Mouse (Mus musculus): ENCODE results near the gene Syn2. TPM values are rescaled to one million over a fixed set of nuclear protein-coding genes. Genes with fewer than 3 reads are reported as not detected.

Syn2 gene
- polyA plus RNA-seq, 1 experiment, result 11.9 TPM

DNA sequence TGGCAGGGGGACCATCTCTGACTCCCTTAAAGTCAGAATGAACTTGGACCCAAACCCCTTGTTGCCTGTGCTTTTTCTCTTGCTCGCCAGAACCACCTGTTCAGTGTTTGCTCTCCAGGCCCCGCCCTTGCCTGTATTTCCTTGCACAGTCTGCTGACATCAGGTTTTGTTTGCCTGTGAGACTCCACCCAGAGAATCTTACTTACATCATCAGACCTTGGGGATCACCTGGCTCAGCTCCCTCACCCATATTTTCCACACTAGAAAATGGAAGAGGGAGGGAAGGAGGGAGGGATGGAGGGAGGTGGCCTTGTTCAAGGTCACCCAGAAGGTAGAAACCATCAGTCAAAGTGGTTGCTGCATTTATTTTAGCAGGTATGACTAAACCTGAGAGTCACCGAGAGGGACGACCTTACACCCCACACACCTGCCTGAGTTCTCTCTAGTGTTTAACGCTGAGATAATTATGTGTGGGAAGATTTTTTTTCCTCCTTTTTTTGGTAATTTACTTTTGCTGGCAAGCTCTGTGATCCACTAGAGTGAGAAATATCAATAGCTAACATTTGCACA, 7.4 kb upstream of the Syn2 start:
- Histone ChIP-seq H3K4me3 (ENCODE audit: insufficient read depth, low read depth, low read length) (no peak overlapping the region), H3K27me3 (replicated peaks; ENCODE audit: control insufficient read depth, insufficient read depth, low read length) (no peaks in the 10 kb centered on the region; the same call in 1 of the 2 replicates), H3K27ac (ENCODE audit: insufficient read depth, low read depth, low read length) (no peak overlapping the region), H3K36me3 (ENCODE audit: control insufficient read depth, insufficient read depth, low read length) (no peaks in the 10 kb centered on the region), H3K4me1 (ENCODE audit: control insufficient read depth, insufficient read depth, low read length) (no peaks in the 10 kb centered on the region)
- 76% methylated on average over 5 of the region's 5 CpGs for WGBS
- no peak for DNase-seq
- TF ChIP-seq POLR2A (IDR thresholded peaks at IDR 0.05; ENCODE audit: low read depth, low read length) (no peak), CTCF (conservative IDR thresholded peaks at IDR 0.05; ENCODE audit: insufficient read depth, insufficient read length, low read depth, low read length) (no peak)

DNA sequence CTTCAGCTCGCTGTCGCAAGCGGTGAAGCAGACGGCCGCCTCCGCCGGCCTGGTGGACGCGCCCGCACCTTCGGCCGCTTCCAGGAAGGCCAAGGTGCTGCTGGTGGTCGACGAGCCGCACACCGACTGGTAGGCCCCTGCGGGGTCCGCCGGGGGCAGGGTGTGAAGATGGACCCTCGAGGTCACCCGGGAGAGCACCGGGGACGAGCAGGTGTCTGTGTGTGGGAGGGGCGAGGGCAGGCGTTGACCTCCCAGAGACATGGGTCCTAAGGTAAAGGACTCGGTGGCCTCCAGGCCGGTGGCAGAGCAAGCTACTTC, 589 bp downstream of the Syn2 start:
- DNase-seq, result no peak

DNA sequence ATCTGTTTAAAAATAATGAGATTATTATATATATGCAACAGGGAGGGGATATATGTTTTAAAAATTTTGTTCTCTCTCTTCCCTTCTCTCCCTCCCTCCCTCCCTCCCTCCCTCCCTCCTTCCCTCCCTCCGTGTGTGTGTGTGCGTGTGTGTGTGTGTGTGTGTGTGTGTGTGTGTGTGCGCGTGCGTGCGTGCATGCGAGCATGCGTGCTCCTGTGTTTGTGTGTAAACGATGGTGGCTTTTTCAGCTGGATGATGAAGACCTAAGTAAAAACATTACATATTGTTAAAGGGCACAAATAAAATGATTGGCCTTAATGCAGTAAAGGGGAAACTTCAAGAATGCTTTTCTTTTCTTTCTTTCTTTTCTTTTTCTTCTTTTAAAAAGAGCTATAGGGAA, 1.5 kb downstream of the Syn2 start:
- no peaks in the 10 kb centered on the region for H3K36me3 ChIP-seq (ENCODE audit: control insufficient read depth, insufficient read depth, low read length)
- DNase-seq, result no peak
- TF ChIP-seq CTCF (conservative IDR thresholded peaks at IDR 0.05; ENCODE audit: insufficient read depth, insufficient read length, low read depth, low read length) (no peak), POLR2A (IDR thresholded peaks at IDR 0.05; ENCODE audit: low read depth, low read length) (no peak)
- no peak overlapping the region for H3K27ac ChIP-seq (ENCODE audit: insufficient read depth, low read depth, low read length)
- H3K4me3 ChIP-seq (ENCODE audit: insufficient read depth, low read depth, low read length), result no peak overlapping the region
- no peaks in the 10 kb centered on the region; the same call in 1 of the 2 replicates for H3K27me3 ChIP-seq (replicated peaks; ENCODE audit: control insufficient read depth, insufficient read depth, low read length)
- 79% methylated on average over 9 of the region's 9 CpGs for WGBS
- no peaks in the 10 kb centered on the region for H3K4me1 ChIP-seq (ENCODE audit: control insufficient read depth, insufficient read depth, low read length)

More for the DNA sequence above, 589 bp downstream of the Syn2 start:
- no peaks in the 10 kb centered on the region for H3K36me3 ChIP-seq (ENCODE audit: control insufficient read depth, insufficient read depth, low read length)
- H3K4me1 ChIP-seq (ENCODE audit: control insufficient read depth, insufficient read depth, low read length), result no peaks in the 10 kb centered on the region
- H3K27me3 ChIP-seq (replicated peaks; ENCODE audit: control insufficient read depth, insufficient read depth, low read length), result no peaks in the 10 kb centered on the region; the same call in 1 of the 2 replicates
- TF ChIP-seq CTCF (conservative IDR thresholded peaks at IDR 0.05; ENCODE audit: insufficient read depth, insufficient read length, low read depth, low read length) (no peak), POLR2A (IDR thresholded peaks at IDR 0.05; ENCODE audit: low read depth, low read length) (no peak)
- H3K27ac ChIP-seq (ENCODE audit: insufficient read depth, low read depth, low read length), result no peak overlapping the region
- WGBS, result 2% methylated on average over 27 of the region's 27 CpGs
- peak overlapping the region; percentile 52 for H3K4me3 ChIP-seq (ENCODE audit: insufficient read depth, low read depth, low read length)

DNA sequence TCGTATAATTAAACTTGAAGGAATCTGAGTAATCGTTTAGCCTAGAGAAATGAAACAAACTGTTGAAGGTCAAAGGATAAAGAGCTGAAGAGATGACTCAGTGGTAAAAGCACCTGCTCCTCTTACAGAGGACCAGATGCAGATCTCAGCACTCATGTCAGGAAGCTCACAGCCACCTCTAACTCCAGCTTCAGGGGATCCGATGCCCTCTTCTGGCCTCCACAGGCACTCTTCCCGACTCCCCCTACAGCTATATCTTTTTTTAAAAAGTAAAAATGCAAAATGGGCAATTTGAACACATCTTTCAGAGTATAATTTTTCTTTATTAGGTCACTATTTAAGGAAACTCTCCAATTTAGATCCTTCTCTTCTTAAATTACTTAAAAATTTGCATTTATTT, 6.7 kb downstream of the Syn2 start:
- 46% methylated on average over 4 of the region's 4 CpGs for WGBS
- no peak for TF ChIP-seq CTCF (conservative IDR thresholded peaks at IDR 0.05; ENCODE audit: insufficient read depth, insufficient read length, low read depth, low read length)
- no peak for TF ChIP-seq POLR2A (IDR thresholded peaks at IDR 0.05; ENCODE audit: low read depth, low read length)

DNA sequence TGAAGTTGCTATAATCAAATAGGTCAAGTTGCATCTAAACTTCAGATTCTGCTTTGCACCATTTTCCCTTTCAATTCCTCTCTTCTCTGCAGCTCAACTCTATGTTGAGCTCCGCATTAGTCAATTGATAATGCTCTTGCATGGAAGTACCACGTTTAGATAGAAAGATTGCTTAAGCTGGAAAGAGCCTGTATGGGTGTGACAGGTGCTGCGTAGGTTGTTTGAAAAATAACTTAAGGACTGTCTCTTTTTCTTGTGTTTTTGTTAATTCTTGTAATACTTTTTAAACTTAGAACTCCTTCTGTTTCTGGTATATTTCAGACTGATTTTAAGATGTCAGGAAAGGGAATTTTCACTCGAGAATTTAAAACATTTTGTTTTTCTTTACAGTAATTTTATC, 26.5 kb downstream of the Syn2 start:
- TF ChIP-seq POLR2A (IDR thresholded peaks at IDR 0.05; ENCODE audit: low read depth, low read length), result no peak
- TF ChIP-seq CTCF (conservative IDR thresholded peaks at IDR 0.05; ENCODE audit: insufficient read depth, insufficient read length, low read depth, low read length), result no peak
- Histone ChIP-seq H3K27ac (ENCODE audit: insufficient read depth, low read depth, low read length) (no peak overlapping the region), H3K27me3 (replicated peaks; ENCODE audit: control insufficient read depth, insufficient read depth, low read length) (no peaks in the 10 kb centered on the region), H3K4me1 (ENCODE audit: control insufficient read depth, insufficient read depth, low read length) (no peaks in the 10 kb centered on the region), H3K36me3 (ENCODE audit: control insufficient read depth, insufficient read depth, low read length) (no peaks in the 10 kb centered on the region), H3K4me3 (ENCODE audit: insufficient read depth, low read depth, low read length) (no peak overlapping the region)
- no peak for DNase-seq
- 69% methylated on average over 4 of the region's 4 CpGs for WGBS

More for the DNA sequence above, 6.7 kb downstream of the Syn2 start:
- Histone ChIP-seq H3K36me3 (ENCODE audit: control insufficient read depth, insufficient read depth, low read length) (no peaks in the 10 kb centered on the region), H3K27me3 (replicated peaks; ENCODE audit: control insufficient read depth, insufficient read depth, low read length) (no peaks in the 10 kb centered on the region), H3K4me1 (ENCODE audit: control insufficient read depth, insufficient read depth, low read length) (no peaks in the 10 kb centered on the region), H3K4me3 (ENCODE audit: insufficient read depth, low read depth, low read length) (no peak overlapping the region), H3K27ac (ENCODE audit: insufficient read depth, low read depth, low read length) (no peak overlapping the region)
- DNase-seq, result no peak

DNA sequence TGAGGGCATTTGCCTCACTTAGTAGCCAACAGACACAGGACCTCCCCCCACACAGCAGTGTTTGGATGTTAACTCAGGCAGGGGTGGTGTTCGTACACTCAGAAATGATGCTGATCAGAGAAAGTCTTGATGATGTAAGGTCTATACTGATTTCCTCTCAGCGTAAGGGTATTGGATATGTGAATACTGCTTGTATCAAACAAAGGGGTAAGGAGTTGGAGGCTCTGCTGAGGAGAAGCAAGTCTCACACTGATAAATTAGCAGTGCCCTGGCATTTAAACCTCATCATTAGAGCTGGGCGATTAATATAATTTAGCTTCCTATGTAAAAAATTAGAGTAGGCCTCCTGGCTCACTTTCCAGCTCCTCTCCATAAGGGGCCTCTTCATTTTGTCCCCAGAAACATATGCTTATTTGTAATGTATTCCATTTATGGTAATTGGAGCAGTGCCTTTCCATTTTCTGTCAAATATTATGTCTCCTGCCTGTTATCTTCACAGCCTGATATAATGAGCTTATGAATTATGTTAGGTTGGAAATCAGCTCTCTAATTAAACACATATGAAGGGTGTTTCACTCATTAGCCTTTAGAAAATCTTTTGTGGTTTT, 31.3 kb downstream of the Syn2 start:
- Histone ChIP-seq H3K27me3 (replicated peaks; ENCODE audit: control insufficient read depth, insufficient read depth, low read length) (no peaks in the 10 kb centered on the region), H3K4me3 (ENCODE audit: insufficient read depth, low read depth, low read length) (no peak overlapping the region), H3K4me1 (ENCODE audit: control insufficient read depth, insufficient read depth, low read length) (no peaks in the 10 kb centered on the region), H3K27ac (ENCODE audit: insufficient read depth, low read depth, low read length) (no peak overlapping the region), H3K36me3 (ENCODE audit: control insufficient read depth, insufficient read depth, low read length) (no peaks in the 10 kb centered on the region)
- no peak for DNase-seq
- TF ChIP-seq CTCF (conservative IDR thresholded peaks at IDR 0.05; ENCODE audit: insufficient read depth, insufficient read length, low read depth, low read length), result no peak
- TF ChIP-seq POLR2A (IDR thresholded peaks at IDR 0.05; ENCODE audit: low read depth, low read length), result no peak
- 83% methylated on average over 3 of the region's 3 CpGs for WGBS

DNA sequence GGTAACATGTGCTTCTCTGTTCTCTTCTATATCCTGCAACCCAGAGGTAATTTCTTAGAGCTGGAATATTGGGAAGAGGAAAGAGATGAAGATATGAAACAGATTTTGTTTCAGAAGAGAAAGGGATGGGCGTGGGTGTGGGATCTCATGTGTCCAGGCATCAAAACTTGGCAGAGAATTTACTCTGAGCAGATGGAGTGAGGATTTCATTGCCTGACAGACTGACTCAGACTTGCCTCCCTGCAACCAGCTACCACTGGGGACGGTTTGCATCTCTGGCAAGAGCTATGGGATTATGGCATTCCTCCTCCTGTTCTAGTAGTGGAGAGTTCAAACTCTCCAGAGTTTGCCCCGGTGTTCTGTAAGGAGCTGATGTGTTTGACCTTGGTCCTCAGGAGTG, 34.2 kb downstream of the Syn2 start:
- Histone ChIP-seq H3K4me1 (ENCODE audit: control insufficient read depth, insufficient read depth, low read length) (no peaks in the 10 kb centered on the region), H3K4me3 (ENCODE audit: insufficient read depth, low read depth, low read length) (no peak overlapping the region), H3K36me3 (ENCODE audit: control insufficient read depth, insufficient read depth, low read length) (no peaks in the 10 kb centered on the region), H3K27ac (ENCODE audit: insufficient read depth, low read depth, low read length) (no peak overlapping the region), H3K27me3 (replicated peaks; ENCODE audit: control insufficient read depth, insufficient read depth, low read length) (no peaks in the 10 kb centered on the region)
- no peak for DNase-seq
- no peak for TF ChIP-seq CTCF (conservative IDR thresholded peaks at IDR 0.05; ENCODE audit: insufficient read depth, insufficient read length, low read depth, low read length)
- TF ChIP-seq POLR2A (IDR thresholded peaks at IDR 0.05; ENCODE audit: low read depth, low read length), result no peak
- 65% methylated on average over 3 of the region's 3 CpGs for WGBS
